Mouse (Mus musculus) CH12.LX (cell line): ENCODE measurements at regions not wholly inside any gene's neighbourhood (a gene's known extent, or its start where the extent isn't known, plus 50 kb on each side); places are given as distances from the start of the nearest gene placed in this dataset.

ENCODE experiments used
- DNase-seq: peaks from one replicate; pipeline ENCODE4 v3.0.0-alpha.2; 2013; ENCODE audit errors: extremely low read depth
- H3K27ac ChIP-seq: 2 replicates; pipeline ENCODE4 v1.5.1; 2012; ENCODE audit warnings: low read depth, mild to moderate bottlenecking, control low read depth, moderate library complexity; ENCODE audit not compliant: insufficient read depth
- H3K27me3 ChIP-seq: replicated peaks from 2 replicates; pipeline ENCODE3; 2012; ENCODE audit warnings: inconsistent platforms
- H3K36me3 ChIP-seq, 2 experiments: replicated peaks in 1 of 2; 2 replicates each; pipeline versions ENCODE3 to v1.6.1; 2012; ENCODE audit warnings: inconsistent platforms in 1 of 2, low read length in 1 of 2, mild to moderate bottlenecking in 1 of 2, mixed read lengths in 1 of 2, moderate library complexity in 1 of 2; ENCODE audit not compliant: control insufficient read depth in 1 of 2, insufficient read depth in 1 of 2
- H3K4me1 ChIP-seq, 2 experiments: 2 replicates each; pipeline ENCODE4 v1.6.1; 2012; ENCODE audit warnings: inconsistent platforms in 1 of 2, moderate library complexity in 1 of 2; ENCODE audit not compliant: insufficient read depth in 2 of 2, control insufficient read depth in 1 of 2
- H3K4me2 ChIP-seq: 2 replicates; pipeline ENCODE4 v1.6.1; 2012; ENCODE audit warnings: low read depth, mild to moderate bottlenecking, control low read depth; ENCODE audit not compliant: poor library complexity, insufficient read depth, severe bottlenecking
- H3K4me3 ChIP-seq, 3 experiments: fragments of 150-350 bp in 1 of 3; sonication (generic) in 1 of 3; replicated peaks in 1 of 3; 2 replicates each; pipeline versions ENCODE3 to v1.5.1; 2011 to 2012; ENCODE audit warnings: low read depth in 2 of 3, low read length in 2 of 3, mild to moderate bottlenecking in 2 of 3, moderate library complexity in 2 of 3, control low read depth in 1 of 3, improper control_type of control experiment in 1 of 3, inconsistent platforms in 1 of 3, mixed read lengths in 1 of 3; ENCODE audit not compliant: poor library complexity in 1 of 3
- H3K79me2 ChIP-seq: replicated peaks from 2 replicates; pipeline ENCODE4 v1.6.1; 2012; ENCODE audit warnings: mild to moderate bottlenecking, moderate library complexity; ENCODE audit not compliant: control insufficient read depth, poor library complexity, insufficient read depth, severe bottlenecking; ENCODE audit errors: extremely low read depth
- H3K9ac ChIP-seq: 2 replicates; pipeline ENCODE4 v1.6.1; 2012; ENCODE audit warnings: low read depth, mild to moderate bottlenecking, control low read depth, moderate library complexity; ENCODE audit not compliant: insufficient read depth
- H3K9me3 ChIP-seq: replicated peaks from 2 replicates; pipeline ENCODE3; 2012; ENCODE audit warnings: low read length, inconsistent platforms, mixed read lengths
- BHLHE40 ChIP-seq: IDR thresholded peaks from 2 replicates; pipeline ENCODE4 v1.6.1; 2011; ENCODE audit warnings: mild to moderate bottlenecking, low read depth, low read length, improper control_type of control experiment
- CHD1 ChIP-seq: IDR thresholded peaks from 2 replicates; pipeline ENCODE4 v1.6.1; 2012; ENCODE audit warnings: low read depth, low read length, improper control_type of control experiment, inconsistent platforms
- HCFC1 ChIP-seq: IDR thresholded peaks from 2 replicates; pipeline ENCODE4 v1.6.1; 2012; ENCODE audit warnings: low read depth, mild to moderate bottlenecking, inconsistent platforms, low read length, improper control_type of control experiment
- JUND ChIP-seq: conservative IDR thresholded peaks from 2 replicates; pipeline ENCODE4 v1.6.1; 2011; ENCODE audit warnings: low read depth, low read length, improper control_type of control experiment
- KAT2A ChIP-seq: IDR thresholded peaks from 2 replicates; pipeline ENCODE4 v1.6.1; 2012; ENCODE audit warnings: low read length, improper control_type of control experiment, inconsistent platforms; ENCODE audit not compliant: insufficient replicate concordance
- MAX ChIP-seq: IDR thresholded peaks from 2 replicates; pipeline ENCODE4 v1.6.1; 2011; ENCODE audit warnings: low read length, improper control_type of control experiment
- MAZ ChIP-seq: IDR thresholded peaks from 2 replicates; pipeline ENCODE4 v1.6.1; 2012; ENCODE audit warnings: low read depth, mild to moderate bottlenecking, inconsistent platforms, low read length, improper control_type of control experiment, moderate library complexity
- POLR2AphosphoS2 ChIP-seq: IDR thresholded peaks from 2 replicates; pipeline ENCODE4 v1.6.1; 2011; ENCODE audit warnings: low read depth, low read length, improper control_type of control experiment
- RAD21 ChIP-seq: IDR thresholded peaks from 2 replicates; pipeline ENCODE4 v1.6.1; 2011; ENCODE audit warnings: low read depth, mild to moderate bottlenecking, low read length, improper control_type of control experiment, moderate library complexity
- SMC3 ChIP-seq: IDR thresholded peaks from 2 replicates; pipeline ENCODE4 v1.6.1; 2011; ENCODE audit warnings: low read depth, low read length, improper control_type of control experiment
- TBP ChIP-seq: conservative IDR thresholded peaks from 2 replicates; pipeline ENCODE4 v1.6.1; 2011; ENCODE audit warnings: low read depth, low read length, improper control_type of control experiment
- UBTF ChIP-seq: IDR thresholded peaks from 2 replicates; pipeline ENCODE4 v1.6.1; 2012; ENCODE audit warnings: low read depth, mild to moderate bottlenecking, inconsistent platforms, low read length, improper control_type of control experiment, moderate library complexity
- dilution Hi-C: fragments of 300-500 bp; cut with MboI; formaldehyde crosslinking; loops from 2 replicates; pipeline ENCODE4 v1.14.3; 2020; ENCODE audit warnings: low sequenced_read_pairs; ENCODE audit not compliant: extremely low pct_unique_long_range_greater_than_20kb, extremely low pct_ligation_motif_present
- in situ Hi-C: fragments of 300-500 bp; cut with MboI; formaldehyde crosslinking; loops from 3 replicates; pipeline ENCODE4 v1.14.3; 2019; ENCODE audit warnings: low sequenced_read_pairs, low pct_ligation_motif_present, low pct_unique_long_range_greater_than_20kb, mixed read lengths

- no peak overlapping the region for H3K9ac ChIP-seq
Observed at GRCm38 (mm10) chr12:28085460-28085859, 466.7 kb downstream of the Dcdc2c start.

GRCm38 (mm10) chr12:28076606-28077005 lies 475.6 kb downstream of the Dcdc2c start:
- Histone ChIP-seq H3K79me2 (no peaks in the 10 kb centered on the region; the same call in 1 of the 2 replicates), H3K27ac (no peak overlapping the region), H3K36me3 (no peaks in the 10 kb centered on the region), H3K9ac (no peak overlapping the region), H3K27me3 (no peaks in the 10 kb centered on the region), H3K4me3 (no peak overlapping the region), H3K9me3 (no peaks in the 10 kb centered on the region), H3K4me1 (no peaks in the 10 kb centered on the region), H3K4me2 (no peak overlapping the region)
- in situ Hi-C loops (no loop called here), dilution Hi-C loops (no loop called here)
- DNase-seq, result no peak
- no peak for TF ChIP-seq CHD1

More at GRCm38 (mm10) chr12:28085460-28085859, 466.7 kb downstream of the Dcdc2c start:
- H3K27ac ChIP-seq, result no peak overlapping the region
- dilution Hi-C loops, result no loop called here
- TF ChIP-seq POLR2AphosphoS2 (no peak), HCFC1 (no peak), JUND (no peak), MAZ (no peak), TBP (no peak), UBTF (no peak), RAD21 (no peak), BHLHE40 (no peak), KAT2A (no peak), MAX (no peak)
- TF ChIP-seq, all 38 proteins: peak for 0
- Histone ChIP-seq H3K9me3 (peaks cover 2% of the 10 kb centered on the region), H3K4me1 (no peaks in the 10 kb centered on the region), H3K27me3 (no peaks in the 10 kb centered on the region), H3K4me3 (no peak overlapping the region), H3K4me2 (no peak overlapping the region), H3K79me2 (no peaks in the 10 kb centered on the region), H3K36me3 (no peaks in the 10 kb centered on the region)
- no peak for DNase-seq
- in situ Hi-C loops, result no loop called here

GRCm38 (mm10) chr12:28068584-28068983 lies 483.6 kb downstream of the Dcdc2c start:
- Histone ChIP-seq H3K4me1 (no peaks in the 10 kb centered on the region), H3K27ac (no peak overlapping the region), H3K79me2 (no peaks in the 10 kb centered on the region), H3K4me2 (no peak overlapping the region), H3K9me3 (peaks cover 8% of the 10 kb centered on the region), H3K4me3 (no peak overlapping the region), H3K36me3 (no peaks in the 10 kb centered on the region), H3K27me3 (no peaks in the 10 kb centered on the region), H3K9ac (no peak overlapping the region)
- in situ Hi-C loops, result no loop called here
- no peak for DNase-seq
- dilution Hi-C loops, result no loop called here
- no peak for TF ChIP-seq SMC3
- no peak for TF ChIP-seq HCFC1
